ENCODE assay signal across 19 mouse cellular contexts in the genomic region with DNA sequence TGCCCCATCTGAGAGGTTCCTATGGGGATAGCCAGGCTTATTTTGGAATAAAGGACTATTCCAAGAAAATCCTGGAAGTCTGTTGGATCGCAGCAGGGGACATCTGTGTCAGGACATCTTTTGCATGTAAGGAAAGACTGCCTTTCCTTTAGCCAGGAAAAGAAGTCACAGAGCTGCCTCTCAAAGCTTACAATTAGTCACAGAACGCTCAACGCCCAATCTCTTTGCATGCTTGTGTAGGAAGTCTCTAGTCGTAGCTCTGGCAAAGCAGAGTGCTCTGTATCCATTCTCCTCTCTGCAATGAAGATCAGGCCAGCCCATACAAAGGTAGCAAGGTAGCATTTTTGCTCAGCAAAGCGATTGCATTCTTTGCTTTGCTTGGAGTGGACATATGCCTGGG.
"Had no signal": no experiment of that assay in that cellular context is flagged by ENCODE, and none has a peak within 500 bp of the region (broad histone marks: within the 10 kb centered on the region; RNA-seq: fewer than 3 reads in every experiment).

No protein-coding gene starts in this region.

- H3K27me3 ChIP-seq: midbrain, embryonic 12.5 days; neural tube, embryonic 13.5 days; neural tube, embryonic 15.5 days had no signal

- DNase-seq: lung, adult 18-20 months; lung, embryonic 14.5 days; lung, postnatal 10 days; lung, postnatal 4 days; midbrain, embryonic 14.5 days; retina, postnatal 1 day; right cerebral cortex, adult 18-20 months; right cerebral cortex, postnatal 25 days; right cerebral cortex, postnatal 4 days; spleen, adult 18-20 months; thymus, adult 2 months; thymus, postnatal 25 days; thymus, postnatal 4 days had no signal

- ATAC-seq: midbrain, embryonic 16.5 days had no signal

- H3K36me3 ChIP-seq: midbrain, embryonic 10.5 days; midbrain, embryonic 12.5 days; neural tube, embryonic 13.5 days; neural tube, embryonic 15.5 days had no signal

- H3K27ac ChIP-seq: midbrain, embryonic 10.5 days; midbrain, embryonic 12.5 days; neural tube, embryonic 13.5 days; neural tube, embryonic 15.5 days had no signal

- H3K4me2 ChIP-seq: lung, embryonic 14.5 days; midbrain, embryonic 12.5 days; neural tube, embryonic 13.5 days; neural tube, embryonic 15.5 days had no signal

- H3K9ac ChIP-seq: lung, embryonic 14.5 days; midbrain, embryonic 12.5 days; neural tube, embryonic 13.5 days; neural tube, embryonic 15.5 days had no signal

- H3K4me3 ChIP-seq: midbrain, embryonic 10.5 days; midbrain, embryonic 12.5 days; myocyte; neural tube, embryonic 13.5 days; neural tube, embryonic 15.5 days had no signal

- H3K9me3 ChIP-seq: midbrain, embryonic 10.5 days; midbrain, embryonic 12.5 days; neural tube, embryonic 13.5 days; neural tube, embryonic 15.5 days had no signal
